Mouse (Mus musculus) embryonic fibroblast, embryonic 13.5 days (primary cell): ENCODE measurements around the gene Fam71d.

Experiments
- CTCF ChIP-seq: IDR thresholded peaks from 2 replicates; pipeline ENCODE4 v1.5.1; 2011; ENCODE audit warnings: mild to moderate bottlenecking, control low read depth, low read length, moderate library complexity, borderline replicate concordance; ENCODE audit not compliant: insufficient read depth
- POLR2A ChIP-seq: IDR thresholded peaks from 2 replicates; pipeline ENCODE4 v1.6.1; 2011; ENCODE audit warnings: low read depth, mild to moderate bottlenecking, control low read depth, low read length, moderate library complexity

GRCm38 (mm10) chr12:78682279-78682678 lies 9.1 kb upstream of the Fam71d start:
- TF ChIP-seq CTCF (no peak), POLR2A (no peak)
